Mouse (Mus musculus): ENCODE results near the gene Akr1b3.

Akr1b3 gene

DNA sequence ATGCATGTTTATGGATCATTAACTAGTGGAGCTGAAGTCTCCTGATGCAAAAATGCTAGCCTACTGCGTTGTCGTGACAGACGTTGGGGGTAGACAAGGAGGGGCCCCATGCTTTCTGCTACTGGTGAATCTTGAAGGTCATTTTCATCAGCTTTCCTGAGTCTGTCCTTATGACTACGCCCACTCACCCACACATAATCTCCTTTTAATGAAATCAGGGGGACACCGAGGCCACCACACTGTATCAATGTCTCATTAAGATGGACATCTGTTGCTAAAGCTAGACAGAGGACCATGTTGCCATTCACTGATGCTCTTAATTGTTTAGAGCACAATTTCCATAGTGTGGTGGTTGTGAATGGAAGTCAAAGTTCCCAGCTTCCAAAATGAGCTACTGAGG is 58.7 kb downstream of the Akr1b3 start:
- no peak for DNase-seq (ENCODE audit: low spot score in 2 of 2)
